Mouse (Mus musculus) embryonic facial prominence, embryonic 13.5 days (tissue): Measurements from ENCODE around the gene Fzr1. TPM values are rescaled to one million over a fixed set of nuclear protein-coding genes. Genes with fewer than 3 reads are reported as not detected.

ENCODE experiments used
- ATAC-seq: fragments of 200-750 bp; cut with Nextera tagmentation; 2 replicates; pipeline ENCODE4 v1.8.0; 2017; ENCODE audit warnings: low read depth; ENCODE audit not compliant: insufficient number of reproducible peaks, insufficient read depth, low FRiP score, low TSS enrichment
- H3K27ac ChIP-seq: fragments of 300-500 bp; sonication (generic); 2 replicates; pipeline ENCODE4 v1.5.1; 2015; ENCODE audit warnings: moderate library complexity, mild to moderate bottlenecking, inconsistent platforms
- H3K27me3 ChIP-seq: fragments of 300-500 bp; sonication (generic); 2 replicates; pipeline ENCODE4 v1.6.1; 2015; ENCODE audit warnings: mild to moderate bottlenecking, inconsistent platforms
- H3K36me3 ChIP-seq: fragments of 300-500 bp; sonication (generic); 2 replicates; pipeline ENCODE4 v1.6.1; 2015; ENCODE audit warnings: mild to moderate bottlenecking, inconsistent platforms
- H3K4me1 ChIP-seq: fragments of 300-500 bp; sonication (generic); 2 replicates; pipeline ENCODE4 v1.6.1; 2015; ENCODE audit warnings: inconsistent platforms
- H3K4me2 ChIP-seq: fragments of 300-500 bp; sonication (generic); 2 replicates; pipeline ENCODE4 v1.6.1; 2015; ENCODE audit warnings: moderate library complexity, mild to moderate bottlenecking, inconsistent platforms
- H3K4me3 ChIP-seq: fragments of 300-500 bp; sonication (generic); 2 replicates; pipeline ENCODE4 v1.5.1; 2015; ENCODE audit warnings: mild to moderate bottlenecking, inconsistent platforms
- H3K9ac ChIP-seq: fragments of 300-500 bp; sonication (generic); 2 replicates; pipeline ENCODE4 v1.6.1; 2015; ENCODE audit warnings: mild to moderate bottlenecking, inconsistent platforms
- H3K9me3 ChIP-seq: fragments of 300-500 bp; sonication (generic); 2 replicates; pipeline ENCODE4 v1.6.1; 2016; ENCODE audit warnings: inconsistent platforms
- WGBS: fragments of 180-500 bp; shearing (Covaris S2); methylation state at CpG from one replicate; pipeline ENCODE4 v1.1.7; 2015; ENCODE audit warnings: mixed read lengths; 5-methylcytosine and 5-hydroxymethylcytosine counted together
- polyA plus RNA-seq: library from polyadenylated mRNA; unstranded; fragments of >200 nt; fragmentation: Nextera tagmentation; extraction: Ambion mirVana; gene quantifications from 2 replicates; pipeline ENCODE4 v1.2.1, GENCODE M21; 2015

The Fzr1 gene
- polyA plus RNA-seq, 1 experiment from 2014 or later: 119 TPM

- no peak for ATAC-seq
- Histone ChIP-seq H3K4me2 (no peak overlapping the region), H3K36me3 (peaks cover 43% of the 10 kb centered on the region), H3K27me3 (no peaks in the 10 kb centered on the region), H3K4me3 (no peak overlapping the region), H3K4me1 (peaks cover 14% of the 10 kb centered on the region), H3K9me3 (no peaks in the 10 kb centered on the region), H3K9ac (no peak overlapping the region), H3K27ac (no peak overlapping the region)
- 95% methylated on average over 20 of the region's 20 CpGs for WGBS
Observed at GRCm38 (mm10) chr10:81387716-81388115, 9.4 kb upstream of the Fzr1 start.

- no peaks in the 10 kb centered on the region for H3K27me3 ChIP-seq
- H3K9ac ChIP-seq: peak overlapping the region; percentile 90; the same call in 1 of the 2 replicates
- no peak for ATAC-seq
- peak overlapping the region; percentile 94 for H3K4me3 ChIP-seq
- peak overlapping the region; percentile 77 for H3K4me2 ChIP-seq
- H3K9me3 ChIP-seq: no peaks in the 10 kb centered on the region
- 89% methylated on average over 22 of the region's 22 CpGs for WGBS
- H3K36me3 ChIP-seq: peaks cover 38% of the 10 kb centered on the region
- H3K4me1 ChIP-seq: peaks cover 12% of the 10 kb centered on the region
- H3K27ac ChIP-seq: no peak overlapping the region
Observed at GRCm38 (mm10) chr10:81385603-81386306, 7.4 kb upstream of the Fzr1 start.

GRCm38 (mm10) chr10:81384605-81384982 is 6.3 kb upstream of the Fzr1 start:
- H3K4me1 ChIP-seq: peaks cover 12% of the 10 kb centered on the region
- H3K9me3 ChIP-seq: no peaks in the 10 kb centered on the region
- H3K27me3 ChIP-seq: no peaks in the 10 kb centered on the region
- H3K27ac ChIP-seq: peak overlapping the region; percentile 82
- under 1% methylated on average over 19 of the region's 19 CpGs for WGBS
- peak overlapping the region; percentile 90 for H3K9ac ChIP-seq
- H3K36me3 ChIP-seq: peaks cover 38% of the 10 kb centered on the region
- peak overlapping the region; percentile 77 for H3K4me2 ChIP-seq
- no peak for ATAC-seq
- H3K4me3 ChIP-seq: peak overlapping the region; percentile 94

GRCm38 (mm10) chr10:81383802-81384604 is 5.7 kb upstream of the Fzr1 start, which contains the start of the genes Dohh and Gm48551:
Dohh (plus strand) TSS chr10:81384428.
Gm48551 (plus strand) TSS chr10:81384466.
- Histone ChIP-seq H3K4me1 (peaks cover 15% of the 10 kb centered on the region), H3K36me3 (peaks cover 33% of the 10 kb centered on the region), H3K4me2 (peak within 1 kb of the TSS; percentile 77), H3K9me3 (no peaks in the 10 kb centered on the region), H3K4me3 (peak within 1 kb of the TSS; percentile 94), H3K9ac (peak within 1 kb of the TSS; percentile 90), H3K27me3 (no peaks in the 10 kb centered on the region), H3K27ac (peak within 1 kb of the TSS; percentile 82)
- peak; percentile 92 for ATAC-seq
- 8% methylated on average over 54 of the region's 54 CpGs for WGBS

GRCm38 (mm10) chr10:81382039-81382438 is 3.7 kb upstream of the Fzr1 start:
- Histone ChIP-seq H3K36me3 (peaks cover 13% of the 10 kb centered on the region), H3K9ac (0 out of 2 replicates have a peak overlapping the region, but pooled peaks have one; percentile 52), H3K27me3 (no peaks in the 10 kb centered on the region), H3K4me3 (no peak overlapping the region), H3K27ac (no peak overlapping the region), H3K4me2 (no peak overlapping the region), H3K4me1 (peaks cover 24% of the 10 kb centered on the region), H3K9me3 (no peaks in the 10 kb centered on the region)
- WGBS: 75% methylated on average over 5 of the region's 5 CpGs
- ATAC-seq: no peak

- Histone ChIP-seq H3K9ac (no peak overlapping the region), H3K4me2 (no peak overlapping the region), H3K27me3 (no peaks in the 10 kb centered on the region), H3K36me3 (peaks cover 13% of the 10 kb centered on the region), H3K9me3 (no peaks in the 10 kb centered on the region), H3K4me3 (no peak overlapping the region), H3K4me1 (peaks cover 31% of the 10 kb centered on the region), H3K27ac (no peak overlapping the region)
- WGBS: 84% methylated on average over 6 of the region's 6 CpGs
- no peak for ATAC-seq
Observed at GRCm38 (mm10) chr10:81379809-81380378, 1.6 kb upstream of the Fzr1 start.

- 56% methylated on average over 3 of the region's 3 CpGs for WGBS
- Histone ChIP-seq H3K27me3 (no peaks in the 10 kb centered on the region), H3K9me3 (no peaks in the 10 kb centered on the region), H3K36me3 (peaks cover 17% of the 10 kb centered on the region), H3K9ac (peak overlapping the region; percentile 69), H3K27ac (peak overlapping the region; percentile 85), H3K4me3 (peak overlapping the region; percentile 79), H3K4me2 (peak overlapping the region; percentile 88), H3K4me1 (peaks cover 30% of the 10 kb centered on the region)
- no peak for ATAC-seq
Observed at GRCm38 (mm10) chr10:81379183-81379553, 852 bp upstream of the Fzr1 start.

GRCm38 (mm10) chr10:81378553-81379182 is 352 bp upstream of the Fzr1 start:
- no peaks in the 10 kb centered on the region for H3K9me3 ChIP-seq
- peak overlapping the region; percentile 88 for H3K4me2 ChIP-seq
- H3K9ac ChIP-seq: peak overlapping the region; percentile 69
- H3K4me3 ChIP-seq: peak overlapping the region; percentile 79
- H3K27ac ChIP-seq: peak overlapping the region; percentile 85
- under 1% methylated on average over 46 of the region's 46 CpGs for WGBS
- peak; percentile 94 for ATAC-seq
- peaks cover 30% of the 10 kb centered on the region for H3K4me1 ChIP-seq
- H3K36me3 ChIP-seq: peaks cover 22% of the 10 kb centered on the region
- no peaks in the 10 kb centered on the region for H3K27me3 ChIP-seq

GRCm38 (mm10) chr10:81377362-81377664 is 1.0 kb downstream of the Fzr1 start:
- peak overlapping the region; percentile 75; the same call in 1 of the 2 replicates for H3K27ac ChIP-seq
- peak overlapping the region; percentile 88 for H3K4me2 ChIP-seq
- peaks cover 35% of the 10 kb centered on the region for H3K36me3 ChIP-seq
- H3K27me3 ChIP-seq: no peaks in the 10 kb centered on the region
- H3K9ac ChIP-seq: peak overlapping the region; percentile 95
- peaks cover 39% of the 10 kb centered on the region for H3K4me1 ChIP-seq
- H3K9me3 ChIP-seq: no peaks in the 10 kb centered on the region
- WGBS: 55% methylated on average over 2 of the region's 2 CpGs
- H3K4me3 ChIP-seq: peak overlapping the region; percentile 79
- ATAC-seq: no peak

GRCm38 (mm10) chr10:81376561-81377361 is 1.6 kb downstream of the Fzr1 start:
- no peak for ATAC-seq
- peak overlapping the region; percentile 79 for H3K4me3 ChIP-seq
- peaks cover 41% of the 10 kb centered on the region for H3K36me3 ChIP-seq
- H3K27ac ChIP-seq: 0 out of 2 replicates have a peak overlapping the region, but pooled peaks have one; percentile 75
- peak overlapping the region; percentile 88 for H3K4me2 ChIP-seq
- H3K9me3 ChIP-seq: no peaks in the 10 kb centered on the region
- peak overlapping the region; percentile 95 for H3K9ac ChIP-seq
- 31% methylated on average over 6 of the region's 6 CpGs for WGBS
- no peaks in the 10 kb centered on the region for H3K27me3 ChIP-seq
- peaks cover 39% of the 10 kb centered on the region for H3K4me1 ChIP-seq

- Histone ChIP-seq H3K27ac (no peak overlapping the region), H3K9ac (no peak overlapping the region), H3K4me3 (no peak overlapping the region), H3K36me3 (peaks cover 55% of the 10 kb centered on the region), H3K4me2 (no peak overlapping the region), H3K9me3 (no peaks in the 10 kb centered on the region), H3K4me1 (peaks cover 39% of the 10 kb centered on the region), H3K27me3 (no peaks in the 10 kb centered on the region)
- WGBS: 92% methylated on average over 10 of the region's 10 CpGs
- no peak for ATAC-seq
Observed at GRCm38 (mm10) chr10:81375322-81375721, 3.0 kb downstream of the Fzr1 start.
